12 mouse cellular contexts compared by ENCODE assay signal in the genomic region with DNA sequence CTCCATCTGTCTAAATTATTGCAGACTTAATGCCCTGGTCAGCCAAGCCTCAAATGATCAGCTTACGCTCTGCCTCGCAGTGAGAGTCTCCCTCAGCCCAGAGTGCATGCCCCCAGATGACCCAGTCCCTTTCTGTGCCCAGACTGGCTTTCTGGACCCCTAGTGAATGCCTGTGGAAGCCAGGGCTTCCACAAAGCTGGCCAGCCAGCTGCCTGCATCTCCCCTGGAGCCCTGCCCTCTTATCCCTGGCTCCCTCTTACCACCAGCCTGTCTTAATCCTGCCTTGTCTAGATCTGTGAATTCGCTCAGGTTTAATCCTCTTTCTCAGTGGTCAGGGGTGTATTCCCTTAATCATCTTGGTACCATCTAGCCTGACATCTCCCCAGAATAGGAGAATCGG.
DNase-seq lines count a peak whose midpoint lies in the region; ATAC-seq and TF ChIP-seq lines count a peak whose summit lies in the region.
"Had no signal": no experiment of that assay in that cellular context is flagged by ENCODE, and none has a peak within 500 bp of the region (broad histone marks: within the 10 kb centered on the region; RNA-seq: fewer than 3 reads in every experiment).

No protein-coding gene starts in this region.

- no peak for TF ChIP-seq CTCF in left cerebral cortex, adult 2 months (IDR thresholded peaks at IDR 0.05)

- intact Hi-C loops in left cerebral cortex, adult 2 months (cut with DNase I) = loop anchor here (5.0 to 10.0 kb wide), 2 partner anchors 367 to 501 kb away; no protein-coding TSS in a partner anchor

- no peak overlapping the region for H3K4me2 ChIP-seq in limb, embryonic 11.5 days (ENCODE audit: low read depth, severe bottlenecking)

- H3K9me3 ChIP-seq in limb, embryonic 11.5 days (ENCODE audit: control insufficient read depth, low read length) = no peaks in the 10 kb centered on the region
- H3K9me3 ChIP-seq: G1E; megakaryocyte, embryonic 14.5 days had no signal

- DNase-seq in embryo, embryonic 10.5 days (ENCODE audit: low spot score) = peak; percentile 36
- no peak for DNase-seq in embryo, embryonic 9.5 days (ENCODE audit: extremely low spot score)
- DNase-seq in left cerebral cortex, adult 2 months (ENCODE audit: extremely low spot score in 1 of 2, low spot score in 2 of 2) = no peak
- no peak for DNase-seq in left cerebral cortex, adult 18-20 months (ENCODE audit: low spot score in 2 of 2)
- no peak for DNase-seq in limb, embryonic 11.5 days (ENCODE audit: low spot score)
- DNase-seq in retina, postnatal 1 day = peak; percentile 91
- no peak for DNase-seq in urinary bladder, adult 2 months (ENCODE audit: low spot score)
- no peak for DNase-seq in frontal cortex, postnatal 14 days (ENCODE audit: low spot score in 2 of 2)
- DNase-seq: thymus, adult 2 months had no signal

- H3K4me1 ChIP-seq in limb, embryonic 11.5 days (ENCODE audit: control insufficient read depth, insufficient read depth, low read length) = peaks cover 45% of the 10 kb centered on the region

- no peaks in the 10 kb centered on the region for H3K27me3 ChIP-seq in limb, embryonic 11.5 days (ENCODE audit: control insufficient read depth, insufficient read depth, low read length)
- H3K27me3 ChIP-seq: megakaryocyte, embryonic 14.5 days had no signal

- no peak overlapping the region for H3K9ac ChIP-seq in limb, embryonic 11.5 days (ENCODE audit: low read length)

- no peak for ATAC-seq in limb, embryonic 11.5 days (ENCODE audit: insufficient number of reproducible peaks, low FRiP score, low TSS enrichment, low read depth)

- no peak overlapping the region for H3K4me3 ChIP-seq in left cerebral cortex, adult 2 months
- no peak overlapping the region for H3K4me3 ChIP-seq in limb, embryonic 11.5 days (ENCODE audit: low read depth, low read length)

- WGBS in limb, embryonic 11.5 days = 23% methylated on average over 4 of the region's 4 CpGs

- peak overlapping the region; percentile 74 for H3K27ac ChIP-seq in left cerebral cortex, adult 2 months
- peak overlapping the region; percentile 58; the same call in 1 of the 2 replicates for H3K27ac ChIP-seq in limb, embryonic 11.5 days (replicated peaks; ENCODE audit: low read depth, low read length)
- H3K27ac ChIP-seq: kidney, postnatal 0 days had no signal

- H3K36me3 ChIP-seq in limb, embryonic 11.5 days (ENCODE audit: control insufficient read depth, insufficient read depth, low read length) = no peaks in the 10 kb centered on the region
- H3K36me3 ChIP-seq: G1E had no signal

Comparison
In these comparisons a context has a peak if more than half of its experiments do, and no peak if none do; other contexts are left out.
1. DNase-seq: peak in embryo, embryonic 10.5 days (single experiment) and retina, postnatal 1 day (single experiment); none in embryo, embryonic 9.5 days (single experiment), left cerebral cortex, adult 2 months (0 of 2), left cerebral cortex, adult 18-20 months (0 of 2), limb, embryonic 11.5 days (single experiment), urinary bladder, adult 2 months (single experiment) and frontal cortex, postnatal 14 days (0 of 2).